Mouse (Mus musculus) 416B (cell line): Measurements from ENCODE around the gene Tbce.
A peak's percentile ranks its signal among the peaks of the same experiment; 100 is the strongest.

Experiments used
- DNase-seq: peaks from one replicate; pipeline ENCODE4 v3.0.0; 2011; ENCODE audit warnings: low read depth

Tbce gene

DNA sequence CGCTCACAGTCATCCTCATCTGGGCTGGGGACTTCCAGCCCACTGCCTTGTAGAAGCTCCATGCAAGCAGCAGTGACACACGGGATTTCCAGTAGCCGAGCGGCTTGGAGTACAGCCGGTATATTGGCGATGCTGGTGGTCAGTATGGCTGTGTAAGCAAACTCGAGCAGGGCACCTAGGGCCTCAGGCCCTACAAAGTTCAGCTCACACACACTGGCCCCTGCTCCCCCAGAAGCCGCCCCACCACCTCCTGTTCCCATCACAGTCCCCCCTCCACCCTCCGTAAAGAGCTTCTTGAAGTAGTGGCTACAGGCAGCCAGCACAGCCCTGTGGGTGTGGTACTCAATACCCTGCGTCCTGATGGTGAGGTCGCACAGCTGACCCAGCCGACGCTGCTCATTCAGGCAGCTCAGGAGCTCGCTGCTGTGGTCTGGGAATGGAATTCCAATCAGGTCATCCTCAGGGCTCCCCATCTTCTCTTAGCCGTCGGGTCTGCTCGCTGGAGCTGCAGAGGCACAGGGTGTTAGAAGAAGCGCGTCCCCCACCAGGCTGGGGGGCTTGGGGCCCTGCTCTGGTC is 74.0 kb downstream of the Tbce start:
- no peak for DNase-seq

DNA sequence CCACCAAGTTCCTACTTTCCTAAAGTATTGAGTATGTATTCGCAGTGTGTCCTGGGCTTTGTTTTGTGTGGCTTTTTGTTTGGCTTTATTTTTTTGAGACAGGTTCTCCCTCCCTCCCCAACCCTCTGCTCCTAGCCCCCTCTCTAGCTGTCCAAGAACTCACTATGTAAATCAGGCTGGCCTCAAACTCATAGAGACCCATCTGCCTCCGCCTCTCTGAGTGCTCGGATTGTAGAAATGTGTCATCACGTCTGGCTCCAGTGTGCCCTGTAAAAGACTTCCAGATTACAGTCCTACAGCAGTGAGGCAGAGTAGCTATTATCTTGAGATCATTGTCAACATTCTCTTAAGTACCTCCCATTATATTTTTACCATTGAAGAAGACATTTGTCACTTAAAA is 78.4 kb downstream of the Tbce start:
- DNase-seq = no peak

DNA sequence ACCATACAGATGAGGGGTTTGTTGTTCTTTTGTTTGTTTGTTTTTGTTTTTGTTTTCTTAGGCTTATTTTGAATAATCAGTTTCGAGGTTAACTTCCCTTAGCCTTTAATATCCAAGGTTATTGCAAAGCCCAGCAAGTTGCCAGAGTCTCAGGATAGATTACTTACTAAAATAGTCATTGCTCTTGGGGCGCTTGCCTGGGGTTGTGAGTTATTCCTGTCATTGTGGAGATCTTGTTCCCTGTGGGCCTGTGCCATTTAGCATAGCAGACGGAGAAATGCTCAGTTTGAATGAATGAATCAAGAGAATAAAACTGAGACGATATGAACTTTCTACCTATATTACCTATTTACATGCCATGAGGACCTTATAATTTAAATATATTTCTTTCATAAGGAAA is 79.2 kb downstream of the Tbce start:
- no peak for DNase-seq

DNA sequence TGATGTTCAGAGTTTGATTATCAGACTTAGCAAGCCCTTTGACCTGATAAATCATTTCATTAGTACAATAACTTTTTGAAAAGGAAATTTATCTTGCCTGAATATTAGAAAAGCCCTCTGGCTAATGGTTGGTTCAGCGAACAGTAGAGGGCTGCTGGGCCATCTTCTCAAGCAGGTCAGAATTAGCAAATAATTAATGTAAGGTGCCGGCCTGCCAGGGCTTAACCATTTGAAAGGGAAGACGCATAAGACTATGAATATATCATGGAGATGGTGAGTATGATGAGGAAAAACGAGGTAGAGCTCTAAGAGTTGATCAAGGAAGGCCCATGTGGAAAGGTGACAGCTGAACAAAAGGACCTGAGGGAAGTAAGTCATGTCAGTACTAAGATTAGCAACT is 82.8 kb downstream of the Tbce start:
- no peak for DNase-seq

DNA sequence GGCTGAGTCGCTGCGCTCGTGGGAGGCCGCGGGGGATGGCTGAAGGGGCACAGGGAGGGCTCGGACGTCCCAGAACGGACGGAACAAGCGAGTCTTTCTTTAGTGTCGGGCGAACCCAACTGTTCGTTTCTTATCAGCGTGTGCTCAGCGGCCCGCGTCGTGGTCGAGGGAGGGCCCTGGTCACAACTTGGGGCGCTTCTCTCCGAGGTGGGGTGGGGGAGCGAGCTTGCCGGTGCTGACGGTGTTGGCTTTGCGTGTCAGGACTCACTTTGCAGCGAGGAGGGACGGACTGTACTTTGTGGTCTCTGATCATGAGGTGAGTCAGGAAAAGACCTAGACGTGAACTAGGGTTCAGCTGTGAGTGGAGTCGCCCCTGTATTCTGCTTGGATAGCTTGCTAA is 84.5 kb downstream of the Tbce start:
- peak; percentile 52 for DNase-seq

DNA sequence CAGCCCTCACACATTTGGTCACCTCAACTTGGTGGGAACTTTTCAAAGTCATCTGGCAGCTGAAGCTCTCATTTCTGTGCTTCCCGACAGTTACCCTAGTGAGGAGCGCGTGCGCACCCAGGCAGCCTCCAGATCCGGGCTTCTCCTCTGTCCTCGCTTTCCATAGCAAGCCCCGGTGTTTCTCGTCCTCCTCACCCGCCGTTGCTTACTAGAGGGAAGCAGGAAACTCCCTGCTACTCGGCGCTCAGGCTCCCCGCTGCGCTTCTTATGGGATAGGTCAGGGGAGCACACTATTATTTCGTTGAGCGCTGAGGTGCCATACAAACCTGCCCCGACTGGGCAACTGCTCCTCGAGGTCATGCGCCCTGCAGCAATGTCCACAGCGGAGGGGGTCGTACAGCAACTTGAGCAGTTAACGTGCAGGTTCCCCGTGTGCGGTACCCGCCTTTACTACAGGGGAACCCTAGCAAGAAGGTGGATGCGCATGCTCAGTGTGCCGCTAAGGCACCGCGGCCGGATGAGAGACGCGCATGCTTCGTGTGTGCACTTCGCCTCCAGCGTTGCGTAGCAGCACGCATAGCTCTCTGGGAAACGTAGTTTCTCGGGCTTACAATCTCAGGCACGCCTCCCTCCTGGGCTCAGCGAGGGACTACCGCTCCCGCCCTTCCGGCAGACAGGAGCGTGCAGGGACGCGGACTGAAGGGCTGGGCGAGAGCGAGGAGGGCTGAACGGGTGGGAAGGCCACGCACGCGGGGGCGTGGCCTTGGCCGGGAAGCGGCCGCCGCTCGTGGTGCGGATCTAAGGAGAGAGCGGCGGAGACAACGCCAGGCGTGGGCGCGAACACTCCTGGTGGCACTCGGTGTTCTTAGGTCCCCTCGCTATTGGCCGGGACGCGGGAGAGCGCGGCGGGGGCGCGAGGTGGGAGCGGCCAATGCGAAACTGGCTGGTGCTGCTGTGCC is 85.3 kb downstream of the Tbce start, which contains the start of gene B3galnt2:
Gene B3galnt2 (plus strand): TSS at position 596 of the 959 bp plus-strand sequence.
- peak; percentile 99 for DNase-seq
